Mouse (Mus musculus): ENCODE results near the gene Rtp4. TPM values are rescaled to one million over a fixed set of nuclear protein-coding genes. Genes with fewer than 3 reads are reported as not detected.

Rtp4 gene
- polyA plus RNA-seq, 1 experiment from 2014 or later: 5.1 TPM

GRCm38 (mm10) chr16:23550346-23550980 lies 30.4 kb downstream of the Rtp4 start:
- 47% methylated on average over 8 of the region's 8 CpGs for WGBS
- Histone ChIP-seq H3K27me3 (no peaks in the 10 kb centered on the region), H3K4me2 (replicated peaks) (no peak overlapping the region), H3K4me1 (no peaks in the 10 kb centered on the region), H3K4me3 (no peak overlapping the region), H3K9ac (no peak overlapping the region), H3K27ac (no peak overlapping the region), H3K9me3 (replicated peaks) (no peaks in the 10 kb centered on the region), H3K36me3 (no peaks in the 10 kb centered on the region)
- peak; percentile 72 for ATAC-seq (ENCODE audit: low FRiP score)

GRCm38 (mm10) chr16:23550981-23551582 lies 31.0 kb downstream of the Rtp4 start:
- no peak overlapping the region for H3K9ac ChIP-seq
- no peaks in the 10 kb centered on the region for H3K4me1 ChIP-seq
- ATAC-seq (ENCODE audit: low FRiP score): peak; percentile 42; the same call in 1 of the 2 replicates
- H3K9me3 ChIP-seq (replicated peaks): no peaks in the 10 kb centered on the region
- no peak overlapping the region for H3K27ac ChIP-seq
- H3K36me3 ChIP-seq: no peaks in the 10 kb centered on the region
- 85% methylated on average over 18 of the region's 18 CpGs for WGBS
- no peaks in the 10 kb centered on the region for H3K27me3 ChIP-seq
- H3K4me3 ChIP-seq: no peak overlapping the region
- H3K4me2 ChIP-seq (replicated peaks): no peak overlapping the region

- no peak for ATAC-seq (ENCODE audit: low FRiP score)
- no peak overlapping the region for H3K27ac ChIP-seq
- WGBS: 82% methylated on average over 5 of the region's 5 CpGs
- H3K27me3 ChIP-seq: no peaks in the 10 kb centered on the region
- no peaks in the 10 kb centered on the region for H3K36me3 ChIP-seq
- H3K4me1 ChIP-seq: no peaks in the 10 kb centered on the region
- H3K9me3 ChIP-seq (replicated peaks): no peaks in the 10 kb centered on the region
- no peak overlapping the region for H3K4me2 ChIP-seq (replicated peaks)
- H3K4me3 ChIP-seq: no peak overlapping the region
- no peak overlapping the region for H3K9ac ChIP-seq
These were observed 34.6 kb downstream of the Rtp4 start for GRCm38 (mm10) chr16:23554673-23555072.

- H3K27me3 ChIP-seq: no peaks in the 10 kb centered on the region
- ATAC-seq (ENCODE audit: low FRiP score): no peak
- no peaks in the 10 kb centered on the region for H3K4me1 ChIP-seq
- no peak overlapping the region for H3K9ac ChIP-seq
- no peak overlapping the region for H3K27ac ChIP-seq
- no peak overlapping the region for H3K4me2 ChIP-seq (replicated peaks)
- no peaks in the 10 kb centered on the region for H3K36me3 ChIP-seq
- no peaks in the 10 kb centered on the region for H3K9me3 ChIP-seq (replicated peaks)
- no peak overlapping the region for H3K4me3 ChIP-seq
- WGBS: 92% methylated on average over 5 of the region's 5 CpGs
These were observed 37.1 kb downstream of the Rtp4 start for GRCm38 (mm10) chr16:23557195-23557594.

GRCm38 (mm10) chr16:23557669-23558068 lies 37.6 kb downstream of the Rtp4 start:
- Histone ChIP-seq H3K36me3 (no peaks in the 10 kb centered on the region), H3K27ac (no peak overlapping the region), H3K4me3 (no peak overlapping the region), H3K4me2 (replicated peaks) (no peak overlapping the region), H3K4me1 (no peaks in the 10 kb centered on the region), H3K27me3 (no peaks in the 10 kb centered on the region), H3K9ac (no peak overlapping the region), H3K9me3 (replicated peaks) (no peaks in the 10 kb centered on the region)
- 85% methylated on average over 2 of the region's 2 CpGs for WGBS
- ATAC-seq (ENCODE audit: low FRiP score): no peak

- WGBS: 51% methylated on average over 4 of the region's 4 CpGs
- Histone ChIP-seq H3K27ac (no peak overlapping the region), H3K4me2 (replicated peaks) (no peak overlapping the region), H3K9ac (no peak overlapping the region), H3K9me3 (replicated peaks) (no peaks in the 10 kb centered on the region), H3K4me3 (no peak overlapping the region), H3K27me3 (no peaks in the 10 kb centered on the region), H3K36me3 (no peaks in the 10 kb centered on the region), H3K4me1 (no peaks in the 10 kb centered on the region)
- peak; percentile 54; the same call in 1 of the 2 replicates for ATAC-seq (ENCODE audit: low FRiP score)
These were observed 48.4 kb downstream of the Rtp4 start for GRCm38 (mm10) chr16:23568369-23568958.

GRCm38 (mm10) chr16:23574561-23574960 lies 54.5 kb downstream of the Rtp4 start:
- Histone ChIP-seq H3K4me3 (no peak overlapping the region), H3K4me1 (no peaks in the 10 kb centered on the region), H3K36me3 (no peaks in the 10 kb centered on the region), H3K4me2 (replicated peaks) (no peak overlapping the region), H3K27ac (no peak overlapping the region), H3K27me3 (no peaks in the 10 kb centered on the region), H3K9me3 (replicated peaks) (no peaks in the 10 kb centered on the region), H3K9ac (no peak overlapping the region)
- ATAC-seq (ENCODE audit: low FRiP score): no peak
- WGBS: 78% methylated on average over 2 of the region's 2 CpGs

- no peaks in the 10 kb centered on the region for H3K36me3 ChIP-seq
- H3K27ac ChIP-seq: no peak overlapping the region
- H3K9me3 ChIP-seq (replicated peaks): peaks cover 5% of the 10 kb centered on the region
- no peak overlapping the region for H3K4me3 ChIP-seq
- no peak overlapping the region for H3K4me2 ChIP-seq (replicated peaks)
- ATAC-seq (ENCODE audit: low FRiP score): no peak
- H3K27me3 ChIP-seq: no peaks in the 10 kb centered on the region
- H3K9ac ChIP-seq: no peak overlapping the region
- WGBS: 85% methylated on average over 5 of the region's 5 CpGs
- H3K4me1 ChIP-seq: no peaks in the 10 kb centered on the region
These were observed 71.3 kb downstream of the Rtp4 start for GRCm38 (mm10) chr16:23591119-23592105.

GRCm38 (mm10) chr16:23592501-23592900 lies 72.4 kb downstream of the Rtp4 start:
- ATAC-seq (ENCODE audit: low FRiP score): no peak
- peaks cover 5% of the 10 kb centered on the region for H3K9me3 ChIP-seq (replicated peaks)
- H3K9ac ChIP-seq: no peak overlapping the region

GRCm38 (mm10) chr16:23596696-23597095 lies 76.6 kb downstream of the Rtp4 start:
- H3K9me3 ChIP-seq (replicated peaks): no peaks in the 10 kb centered on the region
- H3K27me3 ChIP-seq: no peaks in the 10 kb centered on the region
- no peak overlapping the region for H3K4me3 ChIP-seq
- H3K4me1 ChIP-seq: no peaks in the 10 kb centered on the region
- no peak overlapping the region for H3K9ac ChIP-seq
- no peak for ATAC-seq (ENCODE audit: low FRiP score)
- no peak overlapping the region for H3K4me2 ChIP-seq (replicated peaks)
- no peaks in the 10 kb centered on the region for H3K36me3 ChIP-seq
- 62% methylated on average over 3 of the region's 3 CpGs for WGBS
- H3K27ac ChIP-seq: no peak overlapping the region

More at GRCm38 (mm10) chr16:23592501-23592900, 72.4 kb downstream of the Rtp4 start:
- no peaks in the 10 kb centered on the region for H3K4me1 ChIP-seq
- H3K36me3 ChIP-seq: no peaks in the 10 kb centered on the region
- H3K4me3 ChIP-seq: no peak overlapping the region
- no peaks in the 10 kb centered on the region for H3K27me3 ChIP-seq
- H3K4me2 ChIP-seq (replicated peaks): no peak overlapping the region
- H3K27ac ChIP-seq: no peak overlapping the region

- no peaks in the 10 kb centered on the region for H3K9me3 ChIP-seq (replicated peaks)
- no peak for ATAC-seq (ENCODE audit: low FRiP score)
These were observed 77.9 kb downstream of the Rtp4 start for GRCm38 (mm10) chr16:23597968-23598367.

GRCm38 (mm10) chr16:23606220-23606619 lies 86.1 kb downstream of the Rtp4 start:
- no peak for ATAC-seq (ENCODE audit: low FRiP score)
- Histone ChIP-seq H3K27ac (no peak overlapping the region), H3K4me2 (replicated peaks) (no peak overlapping the region), H3K9me3 (replicated peaks) (no peaks in the 10 kb centered on the region), H3K9ac (no peak overlapping the region), H3K36me3 (no peaks in the 10 kb centered on the region), H3K27me3 (no peaks in the 10 kb centered on the region), H3K4me1 (no peaks in the 10 kb centered on the region), H3K4me3 (no peak overlapping the region)
- WGBS: 90% methylated on average over 2 of the region's 2 CpGs

More at GRCm38 (mm10) chr16:23597968-23598367, 77.9 kb downstream of the Rtp4 start:
- no peaks in the 10 kb centered on the region for H3K36me3 ChIP-seq
- H3K27ac ChIP-seq: no peak overlapping the region
- H3K4me3 ChIP-seq: no peak overlapping the region
- no peak overlapping the region for H3K4me2 ChIP-seq (replicated peaks)
- H3K4me1 ChIP-seq: no peaks in the 10 kb centered on the region
- no peaks in the 10 kb centered on the region for H3K27me3 ChIP-seq
- H3K9ac ChIP-seq: no peak overlapping the region

All from hindbrain, embryonic 12.5 days (tissue).